Mouse (Mus musculus) MEL (cell line): ENCODE results near the gene Pawr.

Source experiments
- CTCF ChIP-seq, 3 experiments: IDR thresholded peaks in 2 of 3; conservative IDR thresholded peaks in 1 of 3; 2 replicates each; pipeline ENCODE4 v1.5.1; 2011 to 2012; ENCODE audit warnings: low read length in 3 of 3, low read depth in 2 of 3, mild to moderate bottlenecking in 2 of 3, improper control_type of control experiment in 1 of 3, inconsistent platforms in 1 of 3, mixed read lengths in 1 of 3, moderate library complexity in 1 of 3; ENCODE audit not compliant: control insufficient read depth in 1 of 3, insufficient read depth in 1 of 3, poor library complexity in 1 of 3, severe bottlenecking in 1 of 3
- GATA1 ChIP-seq: IDR thresholded peaks from 2 replicates; pipeline ENCODE4 v1.6.1; 2011; ENCODE audit warnings: low read depth, low read length, improper control_type of control experiment
- NRF1 ChIP-seq: IDR thresholded peaks from 2 replicates; pipeline ENCODE4 v1.6.1; 2014; ENCODE audit warnings: low read depth, mild to moderate bottlenecking, inconsistent platforms, low read length, improper control_type of control experiment, moderate library complexity; ENCODE audit not compliant: poor library complexity, insufficient read depth, severe bottlenecking
- ZKSCAN1 ChIP-seq: IDR thresholded peaks from 2 replicates; pipeline ENCODE4 v1.6.1; 2012; ENCODE audit warnings: low read depth, mild to moderate bottlenecking, inconsistent platforms, low read length, improper control_type of control experiment, moderate library complexity

GRCm38 (mm10) chr10:108461862-108462261 lies 129.9 kb downstream of the Pawr start:
- TF ChIP-seq CTCF (IDR thresholded peaks at IDR 0.05 in 2 of 3, conservative IDR thresholded peaks at IDR 0.05 in 1 of 3; ENCODE audit: control insufficient read depth in 1 of 3, insufficient read depth in 1 of 3, low read depth in 2 of 3, low read length in 3 of 3, poor library complexity in 1 of 3, severe bottlenecking in 1 of 3) = no peak
- TF ChIP-seq GATA1 = 0 out of 2 replicates have a peak, but pooled peaks have one; percentile 16
- no peak for TF ChIP-seq ZKSCAN1
- no peak for TF ChIP-seq NRF1
